Mouse (Mus musculus): ENCODE data around the gene Fam198b. TPM values are rescaled to one million over a fixed set of nuclear protein-coding genes. Genes with fewer than 3 reads are reported as not detected.

Gene Fam198b
- polyA plus RNA-seq, 1 experiment, result not detected

DNA sequence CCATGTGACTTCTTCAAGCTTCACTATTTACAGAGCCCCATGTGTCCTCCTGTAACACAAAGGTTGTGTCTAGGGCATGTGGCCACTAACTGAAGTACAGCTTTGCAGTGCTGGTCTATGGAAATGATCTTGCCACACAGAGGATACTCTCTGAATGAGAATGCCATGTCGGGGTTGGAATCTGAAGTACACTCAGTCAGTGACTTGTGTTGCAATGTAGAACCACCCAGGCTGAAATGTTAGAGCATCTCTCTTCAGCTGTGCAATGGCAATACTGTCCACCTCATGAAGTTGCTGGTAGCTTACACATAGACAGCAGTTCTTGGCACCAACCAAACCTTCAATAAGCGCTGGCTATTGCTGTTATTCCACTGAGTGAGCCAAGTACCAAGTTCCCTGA is 3.6 kb downstream of the Fam198b start:
- H3K4me3 ChIP-seq (ENCODE audit: insufficient read depth, low read depth, low read length), result no peak overlapping the region
- H3K27ac ChIP-seq (ENCODE audit: insufficient read depth, low read depth, low read length), result no peak overlapping the region
- TF ChIP-seq POLR2A (IDR thresholded peaks at IDR 0.05; ENCODE audit: insufficient read depth, low read depth, low read length) (no peak), CTCF (IDR thresholded peaks at IDR 0.05; ENCODE audit: insufficient read depth, low read depth, low read length) (no peak)
- H3K4me1 ChIP-seq (ENCODE audit: control insufficient read depth, insufficient read depth, low read length), result peaks cover 10% of the 10 kb centered on the region
- WGBS, result 83% methylated on average over 2 of the region's 2 CpGs

DNA sequence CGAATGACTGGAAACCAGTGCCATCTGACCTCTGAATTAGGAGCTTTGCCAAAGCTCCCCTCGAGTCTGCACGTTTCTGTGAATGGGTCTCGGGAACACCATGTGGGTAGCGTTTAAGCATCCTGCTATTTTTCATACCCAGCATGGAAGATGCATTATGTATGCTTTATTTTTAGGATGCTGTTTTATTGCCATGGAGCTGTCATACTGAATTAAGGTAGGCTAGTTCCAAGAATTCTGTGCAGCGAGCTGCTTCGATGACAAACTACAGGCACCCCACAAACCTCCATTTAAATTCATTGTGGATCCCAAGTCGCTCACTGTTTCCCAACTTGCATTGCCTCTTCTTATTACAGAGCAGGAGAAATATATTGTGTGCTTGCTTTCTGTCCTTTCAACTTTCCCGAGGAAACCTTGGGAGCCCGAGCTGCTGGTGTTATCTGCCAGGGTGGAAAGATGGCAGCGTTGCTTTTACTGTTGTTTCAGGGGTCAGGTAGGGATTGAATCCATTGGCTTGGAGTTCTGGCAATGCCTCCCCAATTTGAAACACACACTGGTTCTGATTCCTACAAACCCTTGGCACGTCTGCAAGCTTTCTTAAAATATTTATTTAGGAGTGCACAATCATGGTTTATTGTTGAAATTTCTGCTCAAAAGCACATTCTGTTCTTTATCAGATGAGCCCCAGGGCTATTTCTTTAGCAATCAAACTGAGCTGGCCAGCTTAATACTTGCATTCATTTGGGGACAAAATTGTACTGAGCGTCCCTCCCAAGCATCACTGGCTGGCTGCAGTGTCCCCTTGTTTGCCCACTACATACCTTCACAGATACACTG is 13.4 kb downstream of the Fam198b start:
- no peak overlapping the region for H3K4me3 ChIP-seq (ENCODE audit: insufficient read depth, low read depth, low read length)
- H3K4me1 ChIP-seq (ENCODE audit: control insufficient read depth, insufficient read depth, low read length), result no peaks in the 10 kb centered on the region
- WGBS, result 58% methylated on average over 13 of the region's 13 CpGs
- H3K27ac ChIP-seq (ENCODE audit: insufficient read depth, low read depth, low read length), result no peak overlapping the region
- TF ChIP-seq POLR2A (IDR thresholded peaks at IDR 0.05; ENCODE audit: insufficient read depth, low read depth, low read length) (no peak), CTCF (IDR thresholded peaks at IDR 0.05; ENCODE audit: insufficient read depth, low read depth, low read length) (no peak)

DNA sequence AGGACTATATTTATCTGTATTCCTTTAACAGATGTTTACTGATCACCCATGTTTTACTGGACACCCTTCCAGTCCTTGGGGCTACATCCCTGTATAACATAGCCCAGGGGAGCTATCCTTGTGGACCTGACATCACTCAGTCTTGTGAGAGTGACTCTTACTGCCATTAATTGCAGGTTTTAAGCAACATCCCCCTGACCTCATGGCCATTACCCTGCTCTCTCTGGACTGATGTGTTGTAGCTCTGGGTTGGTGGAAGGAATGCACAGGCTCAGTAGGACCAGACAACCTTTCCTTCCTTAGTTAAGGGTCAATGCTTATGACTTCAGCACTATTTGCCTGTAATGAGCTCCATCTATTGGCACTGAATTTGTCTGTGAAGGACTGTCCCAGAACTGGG is 14.2 kb downstream of the Fam198b start:
- Histone ChIP-seq H3K4me1 (ENCODE audit: control insufficient read depth, insufficient read depth, low read length) (no peaks in the 10 kb centered on the region), H3K27ac (ENCODE audit: insufficient read depth, low read depth, low read length) (no peak overlapping the region), H3K4me3 (ENCODE audit: insufficient read depth, low read depth, low read length) (no peak overlapping the region)
- no peak for TF ChIP-seq POLR2A (IDR thresholded peaks at IDR 0.05; ENCODE audit: insufficient read depth, low read depth, low read length)
- no peak for TF ChIP-seq CTCF (IDR thresholded peaks at IDR 0.05; ENCODE audit: insufficient read depth, low read depth, low read length)

DNA sequence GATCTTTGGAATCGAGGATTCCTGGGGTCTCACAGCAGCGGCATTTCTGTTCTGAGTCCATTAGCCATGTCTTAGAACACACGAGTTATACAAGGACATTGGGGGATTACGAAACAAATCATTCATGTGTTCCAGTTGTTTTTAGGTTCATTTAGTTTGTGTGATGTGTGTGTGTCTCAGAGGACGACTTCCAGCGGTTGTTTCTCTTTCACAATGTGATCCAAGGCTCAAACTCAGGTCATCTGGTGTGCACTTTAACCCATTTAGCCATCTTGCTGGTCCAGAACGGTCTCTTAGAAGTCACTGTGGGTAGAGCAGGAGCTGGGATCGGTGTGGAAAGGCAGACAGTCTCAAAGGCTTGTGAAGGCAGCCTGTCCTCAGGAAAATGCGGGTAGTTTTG is 15.6 kb downstream of the Fam198b start:
- TF ChIP-seq CTCF (IDR thresholded peaks at IDR 0.05; ENCODE audit: insufficient read depth, low read depth, low read length) (no peak), POLR2A (IDR thresholded peaks at IDR 0.05; ENCODE audit: insufficient read depth, low read depth, low read length) (no peak)
- no peaks in the 10 kb centered on the region for H3K4me1 ChIP-seq (ENCODE audit: control insufficient read depth, insufficient read depth, low read length)
- H3K27ac ChIP-seq (ENCODE audit: insufficient read depth, low read depth, low read length), result no peak overlapping the region
- WGBS, result 81% methylated on average over 9 of the region's 9 CpGs
- H3K4me3 ChIP-seq (ENCODE audit: insufficient read depth, low read depth, low read length), result no peak overlapping the region

DNA sequence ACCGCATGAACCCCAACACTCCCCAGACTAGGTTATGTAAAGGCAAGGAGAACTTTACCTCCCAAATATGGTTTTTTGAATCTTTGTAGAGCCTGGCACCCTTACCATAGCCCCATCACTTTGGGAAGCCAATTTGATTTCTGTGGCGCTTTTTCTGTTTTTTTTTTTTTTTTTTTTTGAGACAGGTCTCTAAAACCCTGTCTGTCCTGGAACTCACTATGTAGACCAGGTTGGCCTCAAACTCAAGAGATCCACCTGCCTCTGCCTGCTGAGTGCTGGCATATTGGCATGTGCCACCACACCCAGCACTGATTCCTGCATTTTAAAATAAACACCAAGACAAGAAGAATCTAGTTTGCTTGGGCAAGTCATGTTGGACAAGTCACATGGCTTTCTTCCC is 16.2 kb downstream of the Fam198b start:
- H3K4me1 ChIP-seq (ENCODE audit: control insufficient read depth, insufficient read depth, low read length), result no peaks in the 10 kb centered on the region
- TF ChIP-seq CTCF (IDR thresholded peaks at IDR 0.05; ENCODE audit: insufficient read depth, low read depth, low read length), result no peak
- no peak for TF ChIP-seq POLR2A (IDR thresholded peaks at IDR 0.05; ENCODE audit: insufficient read depth, low read depth, low read length)
- H3K4me3 ChIP-seq (ENCODE audit: insufficient read depth, low read depth, low read length), result no peak overlapping the region
- 96% methylated on average over 2 of the region's 2 CpGs for WGBS
- no peak overlapping the region for H3K27ac ChIP-seq (ENCODE audit: insufficient read depth, low read depth, low read length)

DNA sequence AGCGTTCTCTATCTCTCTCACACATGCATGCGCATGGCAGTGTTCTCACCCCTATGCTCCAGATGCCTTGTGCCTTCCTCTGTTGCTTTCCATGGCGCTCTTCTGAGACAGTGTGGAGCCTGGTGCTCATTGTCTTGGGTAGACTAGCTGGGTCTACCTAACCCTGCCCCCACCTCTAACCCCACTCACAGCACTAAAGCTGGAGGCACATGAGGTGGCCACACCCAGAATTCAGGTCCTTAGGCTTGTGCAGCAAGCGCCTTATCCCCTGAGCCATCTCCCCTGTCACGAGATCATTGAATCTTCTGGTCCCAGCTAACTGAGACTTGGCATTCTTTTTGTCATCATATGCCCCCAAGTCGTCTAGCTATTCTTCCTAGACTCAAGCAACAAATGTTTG is 17.0 kb downstream of the Fam198b start:
- Histone ChIP-seq H3K27ac (ENCODE audit: insufficient read depth, low read depth, low read length) (no peak overlapping the region), H3K4me3 (ENCODE audit: insufficient read depth, low read depth, low read length) (no peak overlapping the region), H3K4me1 (ENCODE audit: control insufficient read depth, insufficient read depth, low read length) (no peaks in the 10 kb centered on the region)
- 94% methylated on average over 6 of the region's 6 CpGs for WGBS
- no peak for TF ChIP-seq CTCF (IDR thresholded peaks at IDR 0.05; ENCODE audit: insufficient read depth, low read depth, low read length)
- no peak for TF ChIP-seq POLR2A (IDR thresholded peaks at IDR 0.05; ENCODE audit: insufficient read depth, low read depth, low read length)

DNA sequence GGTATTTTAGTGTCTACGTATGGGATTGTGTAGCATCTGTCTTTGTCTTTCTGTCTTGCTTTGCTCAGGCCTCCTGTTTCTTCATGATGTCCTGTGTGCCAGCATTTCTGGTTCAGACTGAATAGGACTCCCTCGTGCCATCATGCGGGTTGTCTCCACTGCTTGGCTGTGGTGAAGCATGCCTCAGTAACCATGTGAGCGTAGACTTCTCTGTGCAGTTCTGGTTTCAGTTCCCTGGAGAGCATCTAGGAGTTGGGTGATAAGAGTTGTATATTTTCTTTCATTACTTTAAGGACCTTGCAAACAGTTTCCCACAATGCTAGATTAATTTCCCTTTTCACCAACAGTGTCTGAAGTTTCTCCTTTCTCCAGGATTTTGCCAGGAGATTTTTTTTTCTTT is 17.4 kb downstream of the Fam198b start:
- TF ChIP-seq POLR2A (IDR thresholded peaks at IDR 0.05; ENCODE audit: insufficient read depth, low read depth, low read length) (no peak), CTCF (IDR thresholded peaks at IDR 0.05; ENCODE audit: insufficient read depth, low read depth, low read length) (no peak)
- H3K4me1 ChIP-seq (ENCODE audit: control insufficient read depth, insufficient read depth, low read length), result no peaks in the 10 kb centered on the region
- H3K27ac ChIP-seq (ENCODE audit: insufficient read depth, low read depth, low read length), result no peak overlapping the region
- H3K4me3 ChIP-seq (ENCODE audit: insufficient read depth, low read depth, low read length), result no peak overlapping the region
- WGBS, result 94% methylated on average over 4 of the region's 4 CpGs

DNA sequence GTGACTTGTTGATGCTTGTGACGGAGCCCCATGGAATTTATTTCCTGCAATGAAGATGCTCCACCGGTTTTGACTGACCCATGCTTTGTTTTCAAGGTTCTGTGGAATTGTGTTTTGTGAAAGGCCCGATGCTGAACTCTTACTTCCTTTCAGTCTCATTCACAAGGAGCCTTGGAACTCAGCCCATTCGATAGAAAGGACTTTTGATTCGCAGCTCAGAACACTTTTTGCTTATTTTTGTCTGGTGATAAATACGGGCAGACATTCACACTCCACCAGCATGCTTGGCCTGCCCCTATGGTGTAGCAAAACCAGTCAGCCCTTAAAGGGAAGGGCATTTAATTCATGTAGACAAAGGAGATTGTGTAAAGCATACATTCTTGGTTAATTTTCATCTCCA is 19.5 kb downstream of the Fam198b start:
- Histone ChIP-seq H3K4me3 (ENCODE audit: insufficient read depth, low read depth, low read length) (no peak overlapping the region), H3K27ac (ENCODE audit: insufficient read depth, low read depth, low read length) (no peak overlapping the region), H3K4me1 (ENCODE audit: control insufficient read depth, insufficient read depth, low read length) (no peaks in the 10 kb centered on the region)
- WGBS, result 47% methylated on average over 6 of the region's 6 CpGs
- TF ChIP-seq POLR2A (IDR thresholded peaks at IDR 0.05; ENCODE audit: insufficient read depth, low read depth, low read length), result no peak
- no peak for TF ChIP-seq CTCF (IDR thresholded peaks at IDR 0.05; ENCODE audit: insufficient read depth, low read depth, low read length)

DNA sequence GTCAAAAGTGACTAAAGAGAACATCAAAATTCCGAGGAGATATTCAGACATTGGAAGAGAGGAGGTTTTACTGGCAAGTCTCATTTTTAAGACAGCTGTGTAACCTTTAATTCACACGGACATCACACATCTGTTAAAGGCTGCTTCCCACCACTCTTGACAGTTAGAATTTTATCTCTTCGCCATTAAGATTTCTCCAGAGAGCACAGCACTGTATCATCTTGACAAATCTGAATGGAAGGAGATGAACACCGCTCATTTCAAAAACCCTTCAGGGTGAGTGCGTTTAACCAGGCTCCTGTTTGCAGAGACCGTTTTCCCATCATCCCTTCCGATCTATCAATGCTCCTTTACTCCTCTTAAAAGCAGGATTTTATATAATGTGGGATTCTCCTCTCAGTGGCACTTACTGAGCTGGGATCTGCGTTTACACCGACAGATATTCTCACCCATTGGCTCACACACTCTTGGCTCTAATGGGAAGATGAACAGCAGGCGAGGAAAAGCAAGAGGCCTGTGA is 20.0 kb downstream of the Fam198b start:
- H3K27ac ChIP-seq (ENCODE audit: insufficient read depth, low read depth, low read length), result no peak overlapping the region

More for the DNA sequence above, 20.0 kb downstream of the Fam198b start:
- H3K4me1 ChIP-seq (ENCODE audit: control insufficient read depth, insufficient read depth, low read length), result no peaks in the 10 kb centered on the region
- TF ChIP-seq POLR2A (IDR thresholded peaks at IDR 0.05; ENCODE audit: insufficient read depth, low read depth, low read length) (no peak), CTCF (IDR thresholded peaks at IDR 0.05; ENCODE audit: insufficient read depth, low read depth, low read length) (no peak)
- no peak overlapping the region for H3K4me3 ChIP-seq (ENCODE audit: insufficient read depth, low read depth, low read length)
- 73% methylated on average over 10 of the region's 10 CpGs for WGBS

Data from olfactory bulb, adult 2 months (tissue).